Mouse (Mus musculus) olfactory bulb, adult 2 months (tissue): Measurements from ENCODE around the gene Denr.

Experiments
- CTCF ChIP-seq: fragments of 200-500 bp; IDR thresholded peaks from 2 replicates; pipeline ENCODE4 v1.5.1; 2012; ENCODE audit warnings: low read depth, mild to moderate bottlenecking, low read length, moderate library complexity; ENCODE audit not compliant: insufficient read depth
- POLR2A ChIP-seq: fragments of 200-500 bp; IDR thresholded peaks from 2 replicates; pipeline ENCODE4 v1.6.1; 2012; ENCODE audit warnings: mild to moderate bottlenecking, low read depth, low read length, moderate library complexity; ENCODE audit not compliant: insufficient read depth

GRCm38 (mm10) chr5:123897352-123897751 is 9.6 kb upstream of the Denr start:
- TF ChIP-seq CTCF (no peak), POLR2A (no peak)
